Mouse (Mus musculus) layer of hippocampus, adult 18-20 months (tissue): ENCODE results near the gene Abhd16a. TPM values are rescaled to one million over a fixed set of nuclear protein-coding genes. Genes with fewer than 3 reads are reported as not detected.
A peak's percentile ranks its signal among the peaks of the same experiment; 100 is the strongest.

ENCODE experiments used
- DNase-seq, 2 experiments: peaks; one replicate each; pipeline ENCODE4 v3.0.0; 2022; ENCODE audit warnings: low spot score in 2 of 2
- total RNA-seq, 2 experiments: library from RNA; stranded (reverse); gene quantifications; 2 replicates each; pipeline ENCODE4 v1.2.3; 2021

Gene Abhd16a
- total RNA-seq, 2 experiments from 2014 or later: 97.6 to 103 TPM

DNA sequence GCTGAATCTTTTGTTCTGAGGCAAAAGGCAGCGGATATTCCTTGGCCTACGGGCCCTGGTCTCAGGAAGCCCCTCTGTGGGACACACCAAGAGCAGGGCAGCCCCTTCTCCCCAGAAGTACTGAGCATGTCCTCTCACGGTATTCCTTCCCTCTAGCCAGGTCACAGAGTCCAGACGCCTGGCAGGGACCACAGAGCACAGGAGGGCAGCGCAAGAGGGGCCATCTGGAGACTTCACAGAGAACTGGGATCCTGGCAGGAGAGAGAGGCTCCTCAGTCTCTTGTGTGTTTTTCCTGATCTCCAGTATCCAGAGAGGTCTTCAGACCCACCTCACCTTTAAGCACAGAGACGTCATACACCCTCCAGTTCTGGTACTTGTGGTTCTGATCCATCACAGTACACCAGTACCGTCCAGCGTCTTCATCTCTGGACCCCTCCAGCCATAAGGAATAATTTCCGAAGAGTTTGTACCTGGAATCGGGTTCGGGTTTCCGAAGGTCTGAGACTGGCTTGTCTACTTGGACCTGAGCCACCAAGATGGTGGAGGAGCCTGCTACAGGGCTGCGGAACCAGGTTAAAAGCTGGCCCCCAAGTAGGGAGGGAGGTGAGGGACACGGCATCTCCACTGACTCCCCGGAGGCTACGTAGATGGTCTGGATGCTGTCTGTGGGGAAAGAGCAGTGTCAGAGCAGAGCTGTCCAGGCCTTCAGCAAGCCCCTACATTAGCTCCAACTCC, 6.1 kb upstream of the Abhd16a start:
- no peak for DNase-seq

DNA sequence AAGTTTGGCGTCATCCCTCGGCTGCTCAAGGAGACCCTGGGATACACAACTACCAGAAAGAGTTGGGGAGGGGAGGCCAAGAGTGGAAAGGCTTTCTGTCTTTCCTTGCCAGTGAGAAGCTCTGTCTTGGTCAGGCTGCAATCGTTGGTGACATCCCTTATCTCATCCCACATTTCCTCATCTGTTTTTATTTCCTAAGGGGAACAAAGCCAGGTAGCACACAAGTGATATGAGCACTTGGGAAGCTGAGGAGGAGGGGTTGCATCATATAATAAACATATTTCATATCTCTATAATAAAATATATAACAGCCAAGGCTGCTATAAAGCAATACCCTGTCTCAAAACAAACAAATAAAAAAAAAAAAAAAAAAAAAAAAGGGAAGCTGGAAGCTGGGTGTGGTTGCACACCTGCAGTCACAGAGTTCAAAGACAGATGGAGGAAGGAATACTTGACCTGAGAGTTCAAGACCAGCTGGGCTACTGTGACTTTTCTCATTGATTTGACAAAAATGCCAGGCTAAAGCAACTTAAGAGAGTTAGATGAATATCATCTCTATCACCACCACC, 5.0 kb upstream of the Abhd16a start:
- no peak for DNase-seq

DNA sequence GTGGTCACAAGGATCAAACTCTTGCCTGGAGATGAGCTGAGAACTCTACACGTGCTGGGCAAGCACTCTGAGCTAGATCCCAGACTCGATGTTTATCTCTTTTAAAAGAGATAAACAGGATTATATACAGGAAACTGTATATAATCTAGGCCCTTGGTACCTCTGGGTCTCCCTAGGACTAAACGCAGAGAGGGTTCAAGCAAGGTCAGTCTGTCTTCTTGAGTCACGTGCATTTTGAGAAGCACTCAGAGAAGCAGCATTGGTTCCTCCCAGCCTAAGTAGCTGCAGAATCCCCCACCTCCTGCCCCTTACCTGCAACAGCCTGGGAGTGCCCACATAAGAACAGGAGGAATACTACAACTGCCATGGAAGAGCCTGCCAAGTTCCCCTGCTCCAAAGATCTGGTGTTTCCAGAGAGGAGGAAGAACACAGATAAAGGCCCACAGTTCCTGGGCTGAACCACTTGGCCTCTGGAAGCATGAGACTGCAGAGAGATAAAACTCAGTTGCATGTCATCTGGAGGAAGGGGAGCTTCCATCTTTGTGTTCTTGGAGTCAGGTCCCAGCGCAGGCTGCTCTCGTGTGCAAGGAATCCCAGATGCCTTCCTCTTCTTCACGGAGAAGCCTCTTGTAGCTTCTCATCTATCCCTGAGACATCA, 3.7 kb upstream of the Abhd16a start, which contains the start of gene Ly6g6f:
Gene Ly6g6f, minus strand, starts transcription at position 403 of the 658 bp plus-strand sequence.
- no peak for DNase-seq

DNA sequence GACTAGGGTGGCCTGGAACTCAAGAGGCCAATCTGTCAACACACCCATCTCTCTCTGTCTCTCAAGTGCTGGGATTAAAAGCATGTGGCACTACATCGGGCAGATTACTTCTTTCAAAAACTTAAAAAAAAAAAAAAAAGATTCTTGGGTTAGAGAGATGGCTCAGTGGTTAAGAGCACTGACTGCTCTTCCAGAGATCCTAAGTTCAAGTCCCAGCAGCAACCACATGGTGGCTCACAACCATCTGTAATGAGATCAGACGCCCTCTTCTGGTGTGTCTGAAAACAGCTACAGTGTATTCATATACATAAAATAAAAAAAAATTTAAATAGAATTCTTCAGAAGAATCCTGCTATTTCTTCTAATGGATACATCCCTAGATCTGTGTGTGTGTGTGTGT, 912 bp upstream of the Abhd16a start:
- DNase-seq: no peak

DNA sequence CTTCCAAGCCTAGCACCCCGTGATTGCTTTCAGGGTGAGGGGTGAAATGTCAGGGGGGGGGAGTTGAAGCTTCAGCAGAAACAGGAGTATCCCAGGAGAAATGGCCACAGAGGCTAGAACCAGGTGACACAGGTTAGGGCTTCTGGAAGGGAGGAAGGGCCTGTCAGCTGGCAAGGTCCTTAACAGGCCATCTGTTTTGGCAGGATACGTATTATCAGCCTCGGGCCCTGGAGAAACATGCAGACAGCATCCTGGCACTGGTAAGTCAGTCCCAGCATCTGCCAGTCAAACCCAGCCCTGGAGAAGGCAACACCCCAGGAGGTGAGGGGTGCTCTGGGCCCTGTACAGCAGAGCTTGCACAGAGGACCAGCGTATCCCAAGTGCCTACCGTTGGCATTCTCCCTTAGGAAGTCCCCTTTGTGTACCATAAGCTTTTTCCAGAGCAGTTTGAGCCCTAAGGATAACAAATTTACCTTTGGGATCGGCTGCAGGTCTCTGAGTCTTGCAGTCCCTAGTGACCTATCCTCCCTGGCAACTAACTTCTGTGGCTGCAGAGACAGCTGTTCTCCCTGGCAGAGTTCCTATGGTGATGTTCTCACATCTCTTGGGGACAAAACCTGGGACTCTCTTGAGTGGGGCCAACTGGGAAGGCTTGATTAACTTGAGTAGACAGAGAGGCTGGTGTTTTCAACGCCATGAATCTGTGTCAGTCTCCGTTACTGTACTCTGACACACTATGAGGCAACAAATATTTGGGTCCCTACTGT, 1.3 kb downstream of the Abhd16a start:
- no peak for DNase-seq

DNA sequence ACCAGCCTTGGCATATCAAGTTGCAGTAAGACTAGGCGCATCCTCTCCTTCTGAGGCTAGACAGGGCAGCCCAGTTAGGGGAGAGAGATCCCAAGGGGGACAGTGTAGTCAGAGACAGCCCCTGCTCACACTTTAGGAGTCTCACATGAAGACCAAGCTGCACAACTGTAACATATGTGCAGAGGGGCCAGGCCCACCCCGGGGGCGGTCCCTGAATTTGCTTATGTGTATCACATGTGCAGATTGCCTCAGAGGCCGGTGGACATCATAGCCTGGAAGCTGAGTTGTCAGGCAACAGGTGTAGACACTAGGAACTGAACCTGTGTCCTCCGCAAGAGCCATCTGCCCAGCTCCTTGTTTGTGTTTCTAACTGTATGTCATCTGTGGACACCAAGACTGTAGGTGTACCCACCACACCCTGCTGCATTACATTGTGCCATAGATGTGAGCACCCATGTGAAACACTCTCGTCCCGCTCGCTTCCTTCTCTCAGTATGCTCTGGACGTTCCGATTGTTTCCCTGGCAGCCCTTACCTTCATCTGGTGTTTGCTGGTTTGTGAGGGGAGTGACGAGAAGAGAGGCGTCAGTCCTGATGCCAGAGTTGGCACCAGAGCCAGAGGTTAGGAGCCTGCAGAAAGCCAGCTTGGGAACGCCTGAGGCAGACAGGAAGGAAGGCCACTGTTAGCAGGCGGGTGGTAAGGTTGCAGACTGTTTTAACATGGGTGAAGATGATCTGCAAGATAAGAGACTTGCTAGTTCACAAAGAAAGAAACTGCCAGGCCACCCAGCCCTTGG, 3.5 kb downstream of the Abhd16a start:
- no peak for DNase-seq

DNA sequence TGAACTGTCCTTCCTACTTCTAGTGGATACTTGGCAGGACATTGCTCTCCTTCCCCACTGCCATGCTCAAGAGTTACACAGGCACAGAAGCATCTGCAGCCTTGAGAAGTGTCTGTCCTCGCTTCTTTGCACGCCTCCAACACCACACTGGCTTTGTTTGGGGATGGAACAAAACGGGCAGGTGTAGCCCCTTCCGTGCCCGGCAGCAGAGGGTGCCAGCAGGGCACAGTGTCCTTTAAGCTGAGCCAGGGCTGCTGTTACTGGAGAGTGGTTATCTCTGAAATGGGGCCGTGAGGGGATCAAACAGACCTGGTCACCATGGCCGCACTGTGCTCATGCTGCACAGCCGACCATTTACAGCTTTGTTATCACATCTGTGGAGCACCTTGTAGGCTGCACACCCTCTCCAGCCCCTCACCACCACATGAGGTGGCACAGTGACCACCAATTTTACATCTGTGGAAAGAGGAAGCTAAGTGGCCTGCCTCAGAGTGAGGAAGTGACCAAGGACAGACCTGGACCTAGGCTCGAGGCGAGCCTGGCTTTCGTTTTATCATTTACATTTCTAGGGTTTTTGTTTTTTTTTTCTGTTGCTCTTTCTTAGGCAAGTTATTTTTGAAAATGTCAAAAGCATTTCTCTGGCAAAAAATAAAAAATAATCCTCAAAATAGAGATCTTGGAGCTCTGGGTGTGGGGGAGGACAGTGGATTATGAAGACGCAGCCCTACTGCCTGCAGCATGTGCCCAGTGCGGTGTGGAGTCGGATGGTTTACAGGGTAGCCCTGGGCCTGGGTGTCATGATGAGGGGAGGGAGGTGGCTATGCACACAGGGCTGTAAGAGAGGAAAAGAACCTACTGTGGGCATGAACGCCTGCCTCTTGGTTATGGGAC, 5.7 kb downstream of the Abhd16a start:
- DNase-seq: no peak

DNA sequence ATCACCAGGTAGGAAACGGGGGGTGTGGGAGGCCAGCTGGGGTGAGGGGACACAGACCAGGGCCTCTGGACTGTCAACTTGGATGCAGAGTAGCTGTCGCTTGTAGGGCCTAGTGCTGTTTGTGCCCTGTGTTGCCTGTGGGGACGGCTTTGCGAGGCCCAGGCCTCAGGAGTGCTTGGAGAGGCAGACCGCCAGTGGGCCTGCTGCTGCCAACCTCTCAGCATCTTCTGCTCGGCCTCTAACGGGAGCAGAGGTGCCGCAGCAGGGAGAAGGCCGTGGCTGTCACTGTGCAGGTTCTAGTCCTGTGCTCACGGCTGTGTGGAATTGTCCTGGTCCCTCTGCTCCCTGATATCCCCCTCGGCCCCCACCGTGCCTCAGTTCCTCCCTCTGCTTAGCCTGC, 7.5 kb downstream of the Abhd16a start:
- DNase-seq: no peak

DNA sequence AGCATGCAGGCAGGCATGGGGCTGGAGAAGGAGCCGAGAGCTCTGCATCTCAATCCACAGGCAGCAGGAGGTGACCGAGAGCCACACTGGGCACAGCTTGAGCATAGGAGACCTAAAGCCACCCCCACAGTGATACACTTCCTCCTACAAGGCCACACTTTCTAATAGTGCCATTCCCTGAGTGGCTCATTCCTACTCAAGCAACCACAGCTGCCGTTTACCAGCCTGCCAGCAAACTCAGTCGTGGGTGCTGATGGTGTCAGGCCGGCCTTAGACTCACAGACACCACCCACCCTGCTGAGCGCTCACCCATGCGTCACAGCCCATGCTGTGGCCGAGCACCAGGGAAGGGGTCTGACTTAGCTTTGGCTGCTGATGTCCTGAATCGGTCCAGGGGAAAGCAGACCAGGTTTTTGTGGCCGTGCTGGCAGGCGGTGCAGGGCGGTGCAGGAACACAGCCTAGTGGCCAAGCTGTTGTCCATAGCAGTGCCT, 8.1 kb downstream of the Abhd16a start:
- DNase-seq: peak in 1 of 2 experiments; percentile 60

DNA sequence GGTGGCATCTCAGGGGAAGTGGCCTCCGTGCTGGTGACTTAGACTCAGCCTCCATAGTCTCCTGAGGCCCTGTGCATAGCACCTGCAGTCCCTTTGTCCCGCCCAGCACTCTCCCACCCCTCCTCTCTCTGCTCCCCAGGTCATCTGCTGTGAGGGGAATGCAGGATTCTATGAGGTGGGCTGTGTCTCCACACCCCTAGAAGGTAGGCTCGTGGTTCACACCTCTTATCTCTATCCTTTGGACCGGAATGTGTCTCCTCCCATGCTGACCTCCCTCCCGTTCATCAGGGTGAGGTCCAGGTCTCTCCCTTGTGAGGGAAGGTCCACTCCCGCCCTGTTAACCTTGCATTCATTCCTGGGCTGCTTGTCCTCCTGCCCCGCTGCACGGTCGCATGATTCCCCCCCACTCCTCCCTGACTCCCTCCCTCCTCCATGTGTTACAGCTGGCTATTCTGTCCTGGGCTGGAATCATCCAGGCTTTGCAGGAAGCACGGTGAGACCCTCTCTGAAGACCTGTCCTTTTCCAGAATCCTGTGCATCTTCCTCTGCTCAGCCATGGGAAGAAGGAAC, 11.2 kb downstream of the Abhd16a start:
- DNase-seq: no peak

DNA sequence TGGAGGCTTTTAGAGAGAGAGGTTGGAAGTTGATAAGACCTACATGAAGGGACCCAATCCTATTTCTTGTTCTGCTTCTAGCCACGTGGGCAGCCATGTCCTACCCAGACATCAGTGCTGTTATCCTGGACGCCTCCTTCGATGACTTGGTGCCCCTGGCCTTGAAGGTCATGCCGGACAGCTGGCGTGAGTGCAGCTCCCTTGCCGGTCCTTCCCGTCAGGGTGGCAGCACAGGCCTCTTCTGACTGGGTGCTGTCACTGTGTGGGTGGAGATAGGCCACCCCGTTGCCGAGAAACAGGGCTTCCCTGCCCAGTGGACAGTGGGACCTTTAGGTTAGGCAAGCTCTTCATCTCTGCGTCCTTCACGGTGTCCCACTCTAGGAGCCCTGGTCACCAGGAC, 12.1 kb downstream of the Abhd16a start:
- no peak for DNase-seq

DNA sequence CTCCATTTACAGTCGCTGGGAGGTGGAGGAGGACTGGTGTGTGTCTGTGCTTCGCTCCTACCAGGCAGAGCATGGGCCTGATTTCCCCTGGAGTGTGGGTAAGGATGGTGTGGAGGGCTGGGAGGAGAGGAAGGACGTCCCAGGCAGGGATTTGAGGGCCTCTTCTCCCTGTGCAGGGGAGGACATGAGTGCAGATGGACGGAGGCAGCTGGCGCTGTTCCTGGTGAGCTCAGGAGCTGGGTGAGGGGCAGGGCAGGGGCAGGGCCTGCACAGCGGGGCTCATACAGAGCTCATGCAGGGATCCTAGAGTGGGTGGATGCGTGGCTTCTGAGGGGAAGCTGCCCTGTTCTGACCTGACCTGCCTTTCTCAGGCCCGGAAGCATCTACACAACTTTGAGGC, 13.2 kb downstream of the Abhd16a start:
- DNase-seq: no peak

DNA sequence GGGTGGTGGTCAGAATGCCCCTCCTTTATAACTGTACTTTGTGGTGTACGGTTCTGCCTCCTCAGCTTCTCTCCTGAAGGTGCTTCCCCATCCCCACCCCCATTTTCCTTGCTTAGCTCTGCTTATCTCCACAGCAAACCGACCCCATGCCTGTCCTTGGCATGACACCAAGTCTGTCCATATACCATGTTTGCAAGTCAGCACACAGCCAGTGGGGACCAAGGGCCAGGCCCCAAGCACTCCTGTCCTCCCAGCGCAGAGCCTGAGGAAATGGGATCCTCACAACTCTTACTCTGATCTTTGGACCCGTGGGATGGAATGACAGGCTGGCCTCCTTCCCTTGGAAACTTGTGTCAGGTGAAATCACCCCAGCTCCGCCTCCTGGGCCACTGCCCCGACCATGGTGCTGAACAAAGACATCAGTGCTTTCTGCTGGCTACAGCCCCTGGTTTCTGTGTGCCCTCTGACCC, 14.2 kb downstream of the Abhd16a start:
- DNase-seq: no peak

DNA sequence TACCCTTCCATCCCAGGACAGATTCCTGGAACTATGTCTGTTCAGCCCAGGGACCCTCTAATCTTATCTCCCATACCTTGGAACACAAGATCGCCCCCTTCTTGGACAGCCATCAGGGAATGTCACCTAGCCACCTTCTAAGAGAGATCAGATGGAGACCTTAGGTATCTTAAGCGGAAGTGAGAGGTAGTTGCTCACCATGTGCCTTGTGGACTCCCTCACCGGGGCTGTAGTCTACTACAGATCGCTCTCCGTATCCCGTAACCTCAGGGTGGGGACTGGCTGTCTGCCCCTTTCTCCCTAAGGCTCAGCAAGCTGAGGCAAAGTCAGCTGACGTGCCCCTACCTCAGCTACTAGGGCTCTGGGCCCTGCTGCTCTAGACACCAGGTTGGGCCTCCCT, 15.0 kb downstream of the Abhd16a start:
- DNase-seq: no peak

DNA sequence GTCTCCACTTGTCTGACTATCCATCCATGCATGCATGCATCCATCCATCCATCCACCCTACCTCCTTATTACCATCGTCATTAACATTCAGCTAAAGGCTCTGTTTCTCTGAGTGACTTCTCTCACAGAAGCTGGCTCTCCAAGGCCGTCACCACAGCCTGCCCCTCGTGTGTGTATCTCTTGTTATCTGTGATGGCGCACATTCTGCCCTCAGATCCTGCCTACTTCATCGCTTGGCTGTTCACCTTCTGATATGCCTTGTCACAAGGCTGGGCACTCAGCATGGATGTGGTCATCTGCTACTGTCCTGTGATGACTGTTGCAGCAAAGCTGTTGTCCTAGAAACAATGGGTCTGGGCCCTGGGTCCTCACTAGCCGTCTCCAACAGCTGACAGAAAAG, 15.7 kb downstream of the Abhd16a start:
- no peak for DNase-seq

DNA sequence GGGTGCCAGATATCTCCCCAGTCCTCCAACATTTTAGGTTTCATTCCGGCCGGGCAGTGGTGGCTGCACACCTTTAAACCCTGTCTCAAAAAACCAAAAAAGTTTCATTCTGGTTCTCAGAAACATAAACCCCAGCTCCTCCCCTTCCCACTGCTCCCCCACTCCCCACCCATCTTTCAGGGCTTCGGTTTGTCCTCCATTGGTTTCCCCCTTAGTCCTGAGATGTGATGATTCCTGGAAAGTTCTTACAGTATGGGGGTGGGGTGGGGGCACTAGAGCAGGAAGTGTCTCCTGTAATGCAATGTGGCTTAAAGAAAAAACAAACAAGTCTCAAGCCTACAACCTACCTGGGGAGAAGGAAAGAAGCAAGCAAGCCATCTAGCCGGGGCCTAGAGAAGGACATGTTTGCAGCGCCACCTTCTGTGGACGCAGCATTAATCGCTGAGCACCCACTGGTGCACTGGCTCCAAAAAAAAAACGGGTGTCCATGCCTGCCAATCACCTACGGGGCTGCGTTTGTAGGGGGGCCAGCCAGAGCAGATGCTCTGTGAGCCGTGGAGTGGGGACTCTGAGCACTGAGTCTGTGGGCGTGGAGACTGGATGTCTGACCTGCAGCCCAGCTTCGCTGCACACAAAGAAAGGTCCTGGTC, 16.8 kb downstream of the Abhd16a start:
- peak in 1 of 2 experiments; percentile 40 for DNase-seq

DNA sequence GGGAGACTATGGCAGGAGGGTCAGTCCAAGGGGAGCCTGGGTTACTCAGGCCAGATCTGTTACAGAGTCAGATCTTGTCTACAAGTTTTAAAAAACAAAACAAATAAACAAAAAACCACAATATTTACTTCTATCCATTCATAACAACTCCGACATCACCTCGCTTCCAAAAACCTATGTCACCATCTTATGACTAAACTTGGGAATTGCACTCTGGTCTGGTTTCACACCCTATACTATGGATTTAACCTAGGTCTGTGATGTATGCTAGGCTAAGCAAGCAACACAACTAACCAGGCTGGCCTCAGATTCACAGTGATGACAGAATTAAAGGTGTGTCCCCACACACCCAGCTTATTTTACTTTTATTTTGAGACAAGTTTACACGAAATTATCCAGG, 17.5 kb downstream of the Abhd16a start:
- no peak for DNase-seq

DNA sequence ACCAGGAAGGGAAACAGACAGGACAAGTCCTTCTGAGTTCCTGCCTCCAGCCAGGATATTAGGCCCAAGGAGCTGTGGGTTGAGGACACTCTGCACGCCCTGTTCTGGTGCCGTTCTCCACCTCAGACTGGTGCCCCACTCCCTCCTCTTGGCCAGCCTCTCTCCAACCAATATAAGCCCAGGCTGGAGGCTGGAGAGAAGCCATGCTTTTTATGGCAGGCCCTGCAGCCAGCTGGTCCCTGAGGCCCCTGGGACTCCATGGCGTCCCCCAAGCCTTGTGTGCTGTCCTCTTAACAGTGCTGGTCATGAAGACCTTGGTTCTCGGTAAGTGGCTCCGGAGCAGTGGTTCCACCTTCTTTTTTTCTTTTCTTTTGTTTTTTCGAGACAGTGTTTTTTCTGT, 19.0 kb downstream of the Abhd16a start, which contains the start of gene Ly6g5c:
Gene Ly6g5c, plus strand, starts transcription at position 183 of the 400 bp plus-strand sequence.
- DNase-seq: no peak

DNA sequence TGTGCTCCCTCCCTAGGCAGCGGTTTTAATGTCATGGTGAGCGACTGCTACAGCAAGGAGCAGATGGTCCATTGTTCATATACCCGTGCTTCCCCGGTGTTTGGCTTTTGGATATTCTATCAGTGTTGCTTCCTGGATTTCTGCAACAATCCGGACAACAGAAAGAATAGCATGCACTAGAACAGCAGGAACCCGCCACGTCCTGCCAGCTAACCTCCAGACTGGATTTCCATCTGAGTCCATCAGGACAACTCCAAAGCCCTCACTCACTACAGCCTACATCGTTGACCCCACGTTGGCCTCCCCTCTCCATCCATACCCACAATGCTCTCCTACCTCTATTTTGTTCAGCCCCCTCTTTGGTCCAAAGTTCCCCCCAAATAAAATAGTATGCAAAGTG, 22.7 kb downstream of the Abhd16a start:
- DNase-seq: no peak
